Mouse (Mus musculus) heart, adult 11 months (tissue): ENCODE data around the gene Rgs14.
A peak's percentile ranks its signal among the peaks of the same experiment; 100 is the strongest.

Experiments used
- DNase-seq: peaks from one replicate; pipeline ENCODE4 v3.0.0; 2022

Rgs14 gene

DNA sequence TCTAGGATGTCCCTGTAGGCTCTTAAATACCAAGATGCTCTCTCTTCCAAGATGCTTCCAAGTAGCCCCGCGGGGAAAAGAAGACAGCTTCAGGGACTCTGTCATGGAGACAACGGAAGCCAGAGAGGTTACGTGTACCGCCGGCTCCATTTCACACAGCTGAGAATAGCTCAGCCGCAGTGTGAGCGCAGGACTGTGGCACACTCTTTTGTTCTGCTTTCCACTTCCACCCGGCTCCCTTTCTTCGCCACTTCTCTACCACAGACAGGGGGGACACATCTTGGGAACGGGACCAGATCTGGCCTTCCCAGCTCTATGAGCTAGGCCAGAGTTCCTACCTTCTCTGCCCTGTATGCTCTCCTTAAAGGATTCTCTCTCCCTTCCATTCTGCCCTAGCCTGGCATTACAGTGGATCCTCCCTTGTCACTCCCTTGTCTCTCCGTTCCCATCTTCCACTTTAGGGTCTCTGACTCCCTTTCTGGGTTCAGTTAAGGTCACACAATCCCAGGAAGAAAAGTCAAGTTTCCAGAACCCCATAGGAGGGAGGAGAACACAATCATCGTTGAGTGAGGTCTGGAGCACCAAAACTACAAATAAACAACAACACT, 36.4 kb downstream of the Rgs14 start:
- no peak for DNase-seq

DNA sequence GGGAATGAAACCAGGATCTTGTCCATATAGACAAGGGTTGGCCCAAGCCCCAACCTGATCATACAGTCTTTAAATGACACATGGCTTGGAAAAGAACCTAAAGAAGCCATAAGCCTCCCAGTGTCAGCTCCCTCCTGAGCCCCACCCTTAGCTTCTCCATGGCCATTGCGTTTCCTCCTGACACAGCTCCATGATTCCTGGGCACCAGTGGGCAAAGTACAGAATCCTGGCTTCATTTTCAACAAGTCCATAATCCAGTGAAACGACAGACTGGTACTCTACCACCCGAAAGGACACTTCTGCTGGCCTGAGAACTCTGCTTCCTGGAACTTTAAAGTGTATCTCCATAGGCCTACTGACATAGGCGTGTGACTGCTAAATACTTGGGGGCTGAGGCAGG, 37.8 kb downstream of the Rgs14 start:
- no peak for DNase-seq

DNA sequence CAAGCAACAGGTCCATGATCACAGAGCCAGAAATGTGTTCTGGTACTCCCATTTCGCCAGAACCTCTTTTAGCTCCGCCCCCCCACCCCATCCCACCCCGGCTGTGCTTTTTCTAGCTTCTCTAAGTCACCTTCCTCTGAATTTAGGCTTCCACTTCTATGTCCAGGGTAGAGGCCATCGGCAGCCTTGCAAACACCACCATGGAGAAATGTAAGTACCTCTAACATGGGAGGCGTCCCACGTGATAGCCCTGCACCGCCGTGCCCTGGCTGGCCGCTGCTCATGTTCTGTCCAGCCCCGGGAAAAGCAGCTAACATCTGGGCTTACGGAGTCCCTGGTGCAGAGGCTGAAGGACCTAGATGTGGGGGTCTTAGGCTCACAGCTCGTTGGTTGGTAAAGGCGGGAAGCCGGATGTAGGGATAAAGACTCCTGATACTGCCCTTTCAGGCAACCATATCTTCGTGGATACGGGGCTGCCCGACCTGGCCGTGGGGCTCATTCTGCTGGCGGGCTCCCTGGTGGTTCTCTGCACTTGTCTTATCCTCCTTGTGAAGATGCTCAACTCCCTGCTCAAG, 39.1 kb downstream of the Rgs14 start:
- no peak for DNase-seq

DNA sequence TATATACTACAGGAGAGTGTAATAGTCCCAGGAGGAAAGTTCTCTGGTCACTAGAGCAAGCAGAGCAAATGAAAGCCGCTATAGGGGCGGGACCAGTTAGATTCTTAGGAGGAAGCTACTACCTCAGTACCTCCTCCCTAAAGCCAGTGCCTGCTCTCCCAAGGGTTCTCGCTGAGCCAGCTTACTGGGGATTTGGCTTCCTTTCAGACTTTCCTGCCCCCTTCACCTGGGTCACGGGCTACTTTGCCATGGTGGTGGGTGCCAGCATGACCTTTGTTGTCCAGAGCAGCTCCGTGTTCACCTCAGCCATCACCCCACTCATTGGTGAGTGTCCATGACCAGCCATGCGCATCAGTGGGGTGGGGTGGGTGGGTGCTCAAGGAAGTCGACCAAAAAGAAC, 42.3 kb downstream of the Rgs14 start:
- DNase-seq, result no peak

DNA sequence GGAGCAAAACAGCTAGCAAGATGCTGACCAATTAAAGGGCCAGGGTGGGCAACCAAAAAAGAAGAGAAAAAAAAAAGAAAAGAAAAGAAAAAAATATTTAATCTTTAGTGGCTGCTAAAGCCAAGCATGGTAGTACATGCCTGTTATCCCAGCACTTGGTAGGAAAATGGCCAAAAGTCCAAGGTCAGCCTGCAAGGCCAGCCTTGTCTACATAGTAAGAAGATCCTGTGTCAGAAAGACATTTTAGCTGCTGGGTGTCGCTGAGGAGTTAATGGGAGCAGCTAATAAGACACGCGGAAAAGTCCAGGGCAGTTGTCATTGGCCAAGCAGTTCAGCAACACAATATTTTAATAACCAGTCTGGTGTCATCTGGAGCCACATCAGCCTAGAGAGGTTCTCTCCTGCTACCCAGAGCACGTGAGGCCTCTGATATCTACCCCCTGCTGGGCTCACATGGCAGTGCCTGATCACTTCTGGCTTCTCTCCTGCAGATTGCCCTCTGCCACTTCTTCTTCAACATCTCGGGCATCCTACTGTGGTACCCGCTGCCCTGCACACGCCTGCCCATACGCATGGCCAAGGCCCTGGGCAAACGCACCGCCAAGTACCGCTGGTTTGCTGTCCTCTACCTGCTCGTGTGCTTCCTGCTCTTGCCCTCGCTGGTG, 43.2 kb downstream of the Rgs14 start:
- no peak for DNase-seq

DNA sequence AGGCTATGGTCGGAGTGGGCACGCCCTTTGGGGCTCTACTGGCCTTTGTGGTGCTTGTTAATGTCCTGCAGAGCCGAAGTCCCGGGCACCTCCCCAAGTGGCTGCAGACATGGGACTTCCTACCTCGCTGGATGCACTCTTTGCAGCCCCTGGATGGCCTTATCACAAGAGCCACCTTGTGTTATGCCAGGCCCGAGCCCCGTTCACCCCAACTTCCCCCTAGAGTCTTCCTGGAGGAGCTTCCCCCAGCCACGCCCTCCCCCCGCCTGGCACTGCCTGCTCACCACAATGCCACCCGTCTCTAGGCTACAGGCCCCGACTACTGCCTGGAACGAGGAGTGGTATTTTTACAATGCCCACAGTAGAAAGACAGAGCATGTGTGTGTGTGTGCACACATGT, 43.8 kb downstream of the Rgs14 start:
- no peak for DNase-seq

DNA sequence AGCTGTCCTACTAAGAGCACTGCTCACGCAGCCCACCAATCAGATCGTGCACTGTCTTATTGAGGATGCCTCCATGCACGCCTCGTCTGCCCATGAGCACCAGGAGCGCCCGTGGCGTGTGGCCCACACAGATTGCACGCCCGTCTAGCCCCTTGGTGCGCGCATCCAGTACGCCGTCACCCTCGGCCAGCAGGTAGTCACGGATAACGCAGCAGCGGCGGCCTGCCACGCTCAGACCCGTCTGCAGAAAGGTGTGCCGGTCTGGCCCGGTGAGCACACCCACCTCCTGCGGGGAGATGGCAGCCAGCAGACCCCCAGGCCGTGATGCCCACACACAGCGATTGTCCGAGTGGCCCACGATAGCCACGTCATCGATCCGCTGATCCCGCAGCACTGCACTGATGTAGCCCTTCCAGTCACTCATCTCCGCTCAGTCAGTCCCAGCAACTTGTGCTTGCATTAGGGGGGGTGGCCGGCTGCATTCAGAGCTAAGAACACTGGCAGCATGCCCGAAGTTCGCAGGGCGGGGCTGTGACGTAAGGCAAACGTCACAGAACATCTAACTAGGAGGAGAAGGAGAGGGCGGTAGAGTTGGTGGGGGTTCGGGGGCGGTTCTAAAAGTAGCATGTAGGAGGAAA, 45.3 kb downstream of the Rgs14 start, which contains the start of gene Pfn3:
Gene Pfn3, minus strand, starts transcription at position 490 of the 638 bp plus-strand sequence.
- peak; percentile 89 for DNase-seq

DNA sequence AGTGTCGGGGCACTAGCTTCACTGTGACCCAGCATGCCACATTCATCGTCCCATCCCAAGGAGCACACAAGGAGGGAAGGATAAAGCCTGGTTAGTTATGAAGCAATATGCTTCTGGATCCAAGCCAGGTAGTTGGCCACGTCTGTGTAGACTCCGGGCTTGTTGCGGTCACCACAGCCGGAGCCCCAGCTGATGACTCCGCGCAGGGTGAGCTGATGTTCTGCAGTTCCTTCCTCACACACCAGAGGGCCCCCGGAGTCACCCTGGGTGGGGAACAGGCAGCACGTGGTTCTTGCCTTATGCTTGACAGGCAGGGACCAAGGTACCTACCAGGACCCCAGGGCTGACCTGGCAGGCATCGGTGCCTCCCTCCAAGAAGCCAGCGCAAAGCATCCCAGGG, 48.5 kb downstream of the Rgs14 start:
- peak; percentile 99 for DNase-seq

DNA sequence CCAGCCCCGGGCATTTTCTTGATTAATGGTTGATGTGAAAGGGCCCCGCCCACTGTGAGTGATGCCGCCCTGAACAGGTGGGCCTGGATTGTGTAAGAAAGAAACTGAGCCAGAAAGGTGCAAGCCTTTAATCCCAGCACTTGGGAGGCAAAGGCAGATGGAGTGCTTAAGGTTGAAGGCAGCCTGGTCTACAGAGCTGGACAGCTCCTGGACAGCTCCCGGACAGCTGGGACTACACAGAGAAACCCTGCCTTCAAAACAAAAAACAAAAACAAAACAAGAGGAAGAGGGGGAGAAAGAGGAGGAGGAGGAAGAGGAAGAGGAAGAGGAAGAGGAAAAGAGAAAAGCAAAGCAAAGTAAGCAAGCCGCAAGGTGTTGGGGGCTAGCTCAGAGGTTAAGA, 49.6 kb downstream of the Rgs14 start:
- no peak for DNase-seq

DNA sequence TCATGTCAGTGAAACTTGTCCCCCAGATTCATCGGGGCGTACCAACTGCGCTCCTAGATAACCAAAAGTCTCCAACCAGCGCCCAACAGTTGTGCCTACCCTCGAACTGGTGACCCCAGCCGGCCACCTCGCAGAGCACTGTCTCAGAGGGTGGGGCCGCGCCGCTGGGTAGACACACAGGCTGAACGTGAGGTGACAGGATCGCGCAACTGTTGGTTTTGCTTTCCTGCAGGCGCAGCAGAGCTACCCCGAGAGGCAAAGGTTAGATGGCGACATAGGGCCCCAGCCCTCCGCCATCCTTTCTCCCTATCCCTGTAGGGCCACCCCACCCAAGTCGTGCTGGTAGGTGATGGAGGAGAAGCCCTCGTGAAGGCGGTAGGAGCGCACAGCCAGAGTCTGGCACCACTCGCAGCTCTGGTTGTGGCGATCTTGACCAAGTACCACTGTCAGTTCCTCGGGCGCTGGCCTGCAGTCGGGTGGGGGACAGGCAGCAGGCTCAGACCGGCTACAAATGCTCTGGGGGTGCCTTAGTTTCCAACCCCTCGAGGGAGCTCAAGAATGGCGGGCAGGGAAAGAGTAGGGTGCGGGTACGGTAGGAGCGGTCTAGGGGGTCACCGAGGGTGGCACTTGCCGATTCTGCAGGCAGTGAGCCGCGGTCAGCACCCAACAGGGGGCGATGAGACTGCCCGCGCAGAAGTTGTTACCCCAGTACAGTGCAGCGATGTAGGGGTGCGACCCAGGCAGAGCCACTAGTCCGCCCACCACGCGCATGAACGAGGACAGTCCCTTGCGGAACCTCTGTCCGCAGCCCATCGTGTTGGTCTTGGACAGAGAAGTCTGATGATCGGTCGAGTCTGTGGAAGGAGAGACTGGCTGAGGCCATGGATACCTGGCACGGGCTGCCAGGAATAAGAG, 50.7 kb downstream of the Rgs14 start:
- peak; percentile 93 for DNase-seq

DNA sequence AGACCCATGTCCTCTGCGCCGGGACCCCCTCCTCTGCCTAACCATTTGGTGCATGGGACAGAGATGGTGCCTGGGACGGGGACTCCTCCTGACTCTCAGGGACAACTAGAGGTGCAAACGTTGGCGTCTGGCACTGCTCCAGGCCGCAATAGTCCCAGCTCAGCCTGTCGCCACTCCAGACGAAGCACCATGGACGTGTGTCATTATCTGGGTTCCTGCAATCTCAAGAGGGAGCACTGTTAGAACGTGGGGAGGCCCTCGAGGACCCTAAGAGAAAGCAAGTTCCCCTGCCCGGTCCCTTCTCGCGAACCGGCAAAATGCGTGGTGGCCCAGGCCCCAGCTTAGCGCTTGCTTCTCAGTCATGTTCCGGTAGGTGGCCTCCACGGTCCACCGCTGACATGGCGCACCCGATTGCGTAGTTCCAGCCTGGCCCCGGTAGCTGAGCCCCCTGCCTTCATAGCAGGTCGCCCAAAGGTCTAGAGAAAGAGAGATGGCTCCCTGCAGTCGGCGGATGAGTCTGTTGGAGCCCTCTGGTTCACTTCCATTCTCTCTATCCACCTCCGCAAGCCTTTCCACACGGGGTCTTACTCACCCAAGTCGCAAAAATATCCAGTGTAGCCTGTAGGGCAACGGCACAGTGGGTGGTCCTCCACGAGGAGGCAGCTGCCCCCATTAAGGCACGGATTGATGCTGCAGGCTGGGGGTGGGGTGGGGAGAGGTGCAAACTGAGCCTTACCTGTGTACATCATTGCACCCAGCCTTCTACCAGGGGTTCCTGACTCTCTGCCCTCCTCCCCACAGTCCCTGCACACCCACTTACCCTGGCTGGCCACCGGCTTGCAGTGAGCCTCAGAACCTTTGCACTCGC, 51.6 kb downstream of the Rgs14 start:
- peak; percentile 98 for DNase-seq

DNA sequence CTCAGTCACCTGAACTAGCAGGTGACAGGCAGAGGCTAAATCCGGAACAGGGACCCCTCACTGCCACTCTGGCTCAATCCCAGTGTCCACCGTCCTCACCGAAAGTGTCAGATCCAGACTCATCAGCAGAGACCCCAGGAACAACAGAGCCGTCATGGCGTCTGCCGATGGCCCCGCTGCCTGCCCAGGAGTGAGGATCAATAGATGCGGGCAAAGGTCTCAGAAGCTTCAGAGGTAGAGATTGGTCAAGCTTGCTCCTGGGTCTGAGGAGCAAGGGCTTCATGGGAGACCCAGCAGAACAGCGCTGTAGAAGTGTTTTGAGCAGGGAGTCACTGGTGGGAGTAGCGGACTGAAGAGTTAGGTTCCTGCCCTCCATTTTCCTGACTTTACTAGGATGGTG, 57.1 kb downstream of the Rgs14 start, which contains the start of gene F12:
Gene F12, minus strand, starts transcription at position 181 of the 400 bp plus-strand sequence.
- no peak for DNase-seq

DNA sequence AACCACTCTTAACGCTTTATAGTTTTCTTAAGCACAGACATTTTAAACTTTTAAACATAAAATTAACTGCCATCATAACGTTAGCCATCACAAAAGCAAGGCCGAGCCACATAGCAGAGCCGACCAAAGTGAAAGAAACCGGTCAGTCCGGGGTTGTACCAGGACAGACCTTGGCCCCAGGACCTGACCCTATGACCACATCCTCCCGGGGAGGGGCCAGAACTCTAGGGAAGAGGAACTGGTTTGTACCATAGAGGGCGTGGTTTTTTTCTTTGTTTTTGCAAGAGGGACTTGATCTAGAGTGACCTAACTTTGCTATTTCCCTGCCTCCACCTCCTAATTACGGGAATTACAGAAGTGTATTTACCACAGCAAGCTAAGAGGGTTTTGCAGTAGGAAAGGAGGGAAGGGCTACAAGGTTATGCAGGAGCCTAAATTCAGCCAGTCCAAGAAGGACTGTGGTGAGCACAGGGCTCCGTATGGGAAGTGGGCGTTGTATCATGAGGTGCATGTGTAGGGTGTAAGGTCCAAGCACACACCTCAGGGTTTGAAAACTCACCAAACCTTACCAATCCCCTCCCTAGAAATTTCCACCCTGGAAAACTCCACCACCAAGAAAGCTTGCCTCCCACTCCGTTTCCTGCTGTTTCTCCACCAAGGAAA, 59.8 kb downstream of the Rgs14 start:
- DNase-seq, result peak; percentile 99

DNA sequence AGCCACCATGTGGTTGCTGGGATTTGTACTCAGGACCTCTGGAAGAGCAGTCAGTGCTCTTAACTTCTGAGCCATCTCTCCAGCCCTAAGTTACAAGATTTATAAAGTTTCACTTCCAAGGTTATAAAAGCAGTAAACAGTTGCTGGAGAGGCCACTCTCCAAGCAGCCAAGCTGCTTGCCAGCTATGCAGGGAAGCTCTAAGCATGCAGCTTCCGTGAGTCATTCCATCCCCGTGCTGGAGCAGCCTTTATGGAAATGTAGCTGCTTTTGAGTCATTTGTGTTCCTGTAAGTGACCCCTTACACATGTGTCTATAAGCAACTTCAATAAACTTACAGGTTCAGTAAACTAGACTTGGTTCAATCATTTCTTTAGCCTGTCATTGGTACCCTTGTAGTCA, 61.0 kb downstream of the Rgs14 start:
- no peak for DNase-seq

DNA sequence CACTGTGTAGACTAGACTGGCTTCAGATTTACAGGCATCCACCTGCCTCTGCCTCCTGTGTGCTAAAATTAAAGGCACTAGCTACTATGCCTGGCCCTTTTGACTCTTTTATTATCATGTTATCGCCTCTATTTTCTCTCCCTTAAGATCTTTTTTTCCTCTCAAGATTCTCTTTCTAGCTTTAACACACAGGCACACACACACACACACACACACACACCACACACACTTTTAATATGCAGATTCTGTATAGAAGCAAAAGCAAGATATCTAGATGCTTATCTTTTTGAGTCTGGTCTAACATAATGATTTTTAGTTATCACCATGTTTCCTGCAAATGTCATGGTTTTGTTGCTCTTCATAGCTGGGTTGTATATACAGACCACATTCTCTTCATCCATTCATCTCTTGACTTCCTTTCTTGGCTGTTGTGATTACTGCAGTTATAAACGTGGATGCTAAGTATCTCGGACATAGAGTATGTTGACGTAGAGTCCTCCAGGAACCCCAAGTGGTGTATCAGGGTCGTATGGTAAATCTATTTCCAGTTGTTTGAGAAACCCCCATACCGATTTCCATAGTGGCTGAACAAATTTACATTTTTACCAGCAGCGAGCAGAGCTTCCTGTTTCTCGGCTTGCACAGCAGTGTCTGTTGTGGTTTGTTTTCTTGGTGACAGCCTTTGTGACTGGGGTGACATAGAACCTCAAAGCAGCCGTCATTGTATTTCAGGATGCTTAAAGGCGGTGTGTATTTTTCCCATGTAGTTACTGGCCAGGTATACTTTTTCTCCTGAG, 62.6 kb downstream of the Rgs14 start:
- DNase-seq, result peak; percentile 92
